ENCODE assay signal across 9 mouse cellular contexts in genomic region chr4:99572841-99573642, GRCm38 (mm10).
A peak's percentile ranks its signal among the peaks of the same experiment; 100 is the strongest.
DNase-seq lines count a peak whose midpoint lies in the region; ATAC-seq and TF ChIP-seq lines count a peak whose summit lies in the region.
"Had no signal": no experiment of that assay in that cellular context is flagged by ENCODE, and none has a peak within 500 bp of the region (broad histone marks: within the 10 kb centered on the region; RNA-seq: fewer than 3 reads in every experiment).

No protein-coding gene starts in this region.

- peak overlapping the region; percentile 52 for H3K9ac ChIP-seq in forebrain, embryonic 14.5 days (ENCODE audit: low read length)
- peak overlapping the region; percentile 42; the same call in 1 of the 2 replicates for H3K9ac ChIP-seq in midbrain, postnatal 0 days (replicated peaks; ENCODE audit: low read length, poor library complexity, severe bottlenecking)
- H3K9ac ChIP-seq: liver, embryonic 14.5 days had no signal

- peak; percentile 93 for DNase-seq in Muller cell, postnatal 12 days (ENCODE audit: inconsistent ontology term)
- DNase-seq in forebrain, embryonic 14.5 days (ENCODE audit: low spot score) = peak; percentile 89
- peak; percentile 62 for DNase-seq in hindbrain, embryonic 10.5 days (ENCODE audit: low spot score)
- peak; percentile 19 to 21 for DNase-seq in left cerebral cortex, postnatal 25 days (ENCODE audit: low spot score in 2 of 2)
- DNase-seq in midbrain, postnatal 0 days (ENCODE audit: low spot score) = peak; percentile 71
- DNase-seq in spleen, adult 12 weeks (ENCODE audit: low spot score) = no peak
- no peak for DNase-seq in urinary bladder, postnatal 25 days (ENCODE audit: low spot score)

- H3K4me3 ChIP-seq in forebrain, embryonic 14.5 days (ENCODE audit: low read depth, low read length) = peak overlapping the region; percentile 23
- H3K4me3 ChIP-seq in hindbrain, embryonic 10.5 days = peak overlapping the region; percentile 49
- H3K4me3 ChIP-seq in midbrain, postnatal 0 days (ENCODE audit: low read depth, low read length) = peak overlapping the region; percentile 31

- no peaks in the 10 kb centered on the region for H3K36me3 ChIP-seq in forebrain, embryonic 14.5 days (ENCODE audit: control insufficient read depth, insufficient read depth, low read length)
- H3K36me3 ChIP-seq in hindbrain, embryonic 10.5 days = no peaks in the 10 kb centered on the region
- no peaks in the 10 kb centered on the region for H3K36me3 ChIP-seq in midbrain, postnatal 0 days (ENCODE audit: insufficient read depth, low read length)

- intact Hi-C loops in left cerebral cortex, postnatal 25 days (cut with DNase I) = loop anchor here (5.0 kb wide), 1 partner anchor 79 kb away; no protein-coding TSS in a partner anchor

- H3K4me1 ChIP-seq in forebrain, embryonic 14.5 days (ENCODE audit: control insufficient read depth, insufficient read depth, low read length) = peaks cover 20% of the 10 kb centered on the region
- H3K4me1 ChIP-seq in hindbrain, embryonic 10.5 days (replicated peaks) = peaks cover 28% of the 10 kb centered on the region
- H3K4me1 ChIP-seq in midbrain, postnatal 0 days (ENCODE audit: insufficient read depth, low read length) = no peaks in the 10 kb centered on the region; the same call in 1 of the 2 replicates

- H3K4me2 ChIP-seq in forebrain, embryonic 14.5 days (ENCODE audit: low read length) = peak overlapping the region; percentile 56
- H3K4me2 ChIP-seq in midbrain, postnatal 0 days (ENCODE audit: low read depth, low read length, poor library complexity, severe bottlenecking) = peak overlapping the region; percentile 52

- peak; percentile 78 for ATAC-seq in cerebellum, adult (ENCODE audit: insufficient number of reproducible peaks, low FRiP score, low TSS enrichment)
- peak; percentile 90 for ATAC-seq in forebrain, embryonic 14.5 days
- ATAC-seq in midbrain, postnatal 0 days (ENCODE audit: low FRiP score) = peak; percentile 70

- WGBS in forebrain, embryonic 14.5 days = 1% methylated on average over 33 of the region's 33 CpGs
- 1% methylated on average over 33 of the region's 33 CpGs for WGBS in hindbrain, embryonic 10.5 days
- WGBS in midbrain, postnatal 0 days = 2% methylated on average over 33 of the region's 33 CpGs

- H3K27ac ChIP-seq in forebrain, embryonic 14.5 days (ENCODE audit: low read depth, low read length) = peak overlapping the region; percentile 35; the same call in 1 of the 2 replicates
- peak overlapping the region; percentile 75 for H3K27ac ChIP-seq in hindbrain, embryonic 10.5 days
- 0 out of 2 replicates have a peak overlapping the region, but pooled peaks have one; percentile 7 for H3K27ac ChIP-seq in midbrain, postnatal 0 days (ENCODE audit: low read depth, low read length)
- H3K27ac ChIP-seq: liver, embryonic 14.5 days had no signal

- peaks cover 3% of the 10 kb centered on the region; the same call in 1 of the 2 replicates for H3K9me3 ChIP-seq in forebrain, embryonic 14.5 days (replicated peaks; ENCODE audit: control insufficient read depth, low read length)
- H3K9me3 ChIP-seq in hindbrain, embryonic 10.5 days = peaks cover 7% of the 10 kb centered on the region
- H3K9me3 ChIP-seq in midbrain, postnatal 0 days (ENCODE audit: low read length) = no peaks in the 10 kb centered on the region

- H3K27me3 ChIP-seq in forebrain, embryonic 14.5 days (replicated peaks; ENCODE audit: control insufficient read depth, insufficient read depth, low read length) = peaks cover 42% of the 10 kb centered on the region
- peaks cover 97% of the 10 kb centered on the region for H3K27me3 ChIP-seq in hindbrain, embryonic 10.5 days (ENCODE audit: insufficient read depth, poor library complexity, severe bottlenecking)
- H3K27me3 ChIP-seq in midbrain, postnatal 0 days (ENCODE audit: insufficient read depth, low read length) = peaks cover 62% of the 10 kb centered on the region

- TF ChIP-seq CTCF in midbrain, postnatal 0 days (IDR thresholded peaks at IDR 0.05) = no peak

Comparison
In these comparisons a context has a peak if more than half of its experiments do, and no peak if none do; other contexts are left out.
1. DNase-seq: peak in Muller cell, postnatal 12 days (single experiment), forebrain, embryonic 14.5 days (single experiment), hindbrain, embryonic 10.5 days (single experiment), left cerebral cortex, postnatal 25 days (2 of 2) and midbrain, postnatal 0 days (single experiment); none in spleen, adult 12 weeks (single experiment) and urinary bladder, postnatal 25 days (single experiment).
2. H3K27ac ChIP-seq: peak in every context shown above with its lines; median percentile 75 in hindbrain, embryonic 10.5 days; 35 in forebrain, embryonic 14.5 days; 7 in midbrain, postnatal 0 days.
3. Peak in every context shown above with its lines, with median percentiles within 50 percentile points of each other: ATAC-seq and H3K4me3 ChIP-seq.